Mouse (Mus musculus): Measurements from ENCODE around the gene Prr13. TPM values are rescaled to one million over a fixed set of nuclear protein-coding genes. Genes with fewer than 3 reads are reported as not detected.

Prr13 gene
- polyA plus RNA-seq, 1 experiment from 2014 or later, result 76.0 TPM

GRCm38 (mm10) chr15:102505073-102505769 is 46.4 kb downstream of the Prr13 start:
- Histone ChIP-seq H3K4me3 (ENCODE audit: low read depth, low read length) (no peak overlapping the region), H3K4me2 (ENCODE audit: low read depth, low read length) (no peak overlapping the region), H3K27me3 (ENCODE audit: insufficient read depth, low read length) (no peaks in the 10 kb centered on the region), H3K27ac (ENCODE audit: low read depth) (no peak overlapping the region), H3K9me3 (ENCODE audit: low read length) (no peaks in the 10 kb centered on the region), H3K36me3 (replicated peaks; ENCODE audit: insufficient read depth, low read length) (peaks cover 41% of the 10 kb centered on the region), H3K4me1 (ENCODE audit: insufficient read depth) (peaks cover 3% of the 10 kb centered on the region), H3K9ac (replicated peaks) (no peak overlapping the region)
- TF ChIP-seq CTCF (IDR thresholded peaks at IDR 0.05; ENCODE audit: low read depth), result no peak
- TF ChIP-seq EP300 (IDR thresholded peaks at IDR 0.05; ENCODE audit: low read depth), result no peak
- WGBS (ENCODE audit: insufficient replicate concordance), result 77% methylated on average over 12 of the region's 12 CpGs
- DNase-seq (no peak), ATAC-seq (no peak)

GRCm38 (mm10) chr15:102505770-102506463 is 47.1 kb downstream of the Prr13 start:
- Histone ChIP-seq H3K9ac (replicated peaks) (no peak overlapping the region), H3K36me3 (replicated peaks; ENCODE audit: insufficient read depth, low read length) (peaks cover 34% of the 10 kb centered on the region), H3K4me1 (ENCODE audit: insufficient read depth) (peaks cover 10% of the 10 kb centered on the region), H3K9me3 (ENCODE audit: low read length) (no peaks in the 10 kb centered on the region), H3K27ac (ENCODE audit: low read depth) (no peak overlapping the region), H3K27me3 (ENCODE audit: insufficient read depth, low read length) (no peaks in the 10 kb centered on the region), H3K4me3 (ENCODE audit: low read depth, low read length) (no peak overlapping the region), H3K4me2 (ENCODE audit: low read depth, low read length) (no peak overlapping the region)
- WGBS (ENCODE audit: insufficient replicate concordance), result 73% methylated on average over 9 of the region's 9 CpGs
- ATAC-seq (no peak), DNase-seq (no peak)
- TF ChIP-seq CTCF (IDR thresholded peaks at IDR 0.05; ENCODE audit: low read depth) (no peak), EP300 (IDR thresholded peaks at IDR 0.05; ENCODE audit: low read depth) (no peak)

- peaks cover 29% of the 10 kb centered on the region for H3K36me3 ChIP-seq (replicated peaks; ENCODE audit: insufficient read depth, low read length)
- no peak overlapping the region for H3K4me2 ChIP-seq (ENCODE audit: low read depth, low read length)
- no peak overlapping the region for H3K4me3 ChIP-seq (ENCODE audit: low read depth, low read length)
- DNase-seq (no peak), ATAC-seq (no peak)
- no peaks in the 10 kb centered on the region for H3K27me3 ChIP-seq (ENCODE audit: insufficient read depth, low read length)
- H3K27ac ChIP-seq (ENCODE audit: low read depth), result no peak overlapping the region
- no peak overlapping the region for H3K9ac ChIP-seq (replicated peaks)
- no peaks in the 10 kb centered on the region for H3K9me3 ChIP-seq (ENCODE audit: low read length)
- WGBS (ENCODE audit: insufficient replicate concordance), result 12% methylated on average over 2 of the region's 2 CpGs
- H3K4me1 ChIP-seq (ENCODE audit: insufficient read depth), result peaks cover 10% of the 10 kb centered on the region
- no peak for TF ChIP-seq CTCF (IDR thresholded peaks at IDR 0.05; ENCODE audit: low read depth)
- no peak for TF ChIP-seq EP300 (IDR thresholded peaks at IDR 0.05; ENCODE audit: low read depth)
These were observed 47.6 kb downstream of the Prr13 start for GRCm38 (mm10) chr15:102506464-102506830.

GRCm38 (mm10) chr15:102506864-102507263 is 48.0 kb downstream of the Prr13 start:
- no peaks in the 10 kb centered on the region for H3K27me3 ChIP-seq (ENCODE audit: insufficient read depth, low read length)
- H3K4me2 ChIP-seq (ENCODE audit: low read depth, low read length), result no peak overlapping the region
- H3K9ac ChIP-seq (replicated peaks), result no peak overlapping the region
- DNase-seq (no peak), ATAC-seq (no peak)
- H3K4me3 ChIP-seq (ENCODE audit: low read depth, low read length), result no peak overlapping the region
- H3K4me1 ChIP-seq (ENCODE audit: insufficient read depth), result peaks cover 10% of the 10 kb centered on the region
- no peak overlapping the region for H3K27ac ChIP-seq (ENCODE audit: low read depth)
- WGBS (ENCODE audit: insufficient replicate concordance), result 79% methylated on average over 1 of the region's 1 CpGs
- H3K36me3 ChIP-seq (replicated peaks; ENCODE audit: insufficient read depth, low read length), result peaks cover 26% of the 10 kb centered on the region
- H3K9me3 ChIP-seq (ENCODE audit: low read length), result no peaks in the 10 kb centered on the region
- TF ChIP-seq EP300 (IDR thresholded peaks at IDR 0.05; ENCODE audit: low read depth) (no peak), CTCF (IDR thresholded peaks at IDR 0.05; ENCODE audit: low read depth) (no peak)

GRCm38 (mm10) chr15:102507561-102507960 is 48.7 kb downstream of the Prr13 start:
- ATAC-seq, result no peak
- Histone ChIP-seq H3K9me3 (ENCODE audit: low read length) (no peaks in the 10 kb centered on the region), H3K36me3 (replicated peaks; ENCODE audit: insufficient read depth, low read length) (peaks cover 19% of the 10 kb centered on the region), H3K9ac (replicated peaks) (no peak overlapping the region), H3K4me3 (ENCODE audit: low read depth, low read length) (no peak overlapping the region), H3K27me3 (ENCODE audit: insufficient read depth, low read length) (no peaks in the 10 kb centered on the region), H3K4me2 (ENCODE audit: low read depth, low read length) (no peak overlapping the region), H3K27ac (ENCODE audit: low read depth) (no peak overlapping the region), H3K4me1 (ENCODE audit: insufficient read depth) (peaks cover 10% of the 10 kb centered on the region)
- TF ChIP-seq EP300 (IDR thresholded peaks at IDR 0.05; ENCODE audit: low read depth) (no peak), CTCF (IDR thresholded peaks at IDR 0.05; ENCODE audit: low read depth) (no peak)
- DNase-seq, result no peak

- peaks cover 13% of the 10 kb centered on the region for H3K36me3 ChIP-seq (replicated peaks; ENCODE audit: insufficient read depth, low read length)
- no peak overlapping the region for H3K4me2 ChIP-seq (ENCODE audit: low read depth, low read length)
- TF ChIP-seq CTCF (IDR thresholded peaks at IDR 0.05; ENCODE audit: low read depth) (no peak), EP300 (IDR thresholded peaks at IDR 0.05; ENCODE audit: low read depth) (no peak)
- H3K9me3 ChIP-seq (ENCODE audit: low read length), result no peaks in the 10 kb centered on the region
- no peak overlapping the region for H3K4me3 ChIP-seq (ENCODE audit: low read depth, low read length)
- ATAC-seq, result no peak
- no peak overlapping the region for H3K27ac ChIP-seq (ENCODE audit: low read depth)
- WGBS (ENCODE audit: insufficient replicate concordance), result 72% methylated on average over 3 of the region's 3 CpGs
- no peak overlapping the region for H3K9ac ChIP-seq (replicated peaks)
- H3K4me1 ChIP-seq (ENCODE audit: insufficient read depth), result peaks cover 10% of the 10 kb centered on the region
- H3K27me3 ChIP-seq (ENCODE audit: insufficient read depth, low read length), result no peaks in the 10 kb centered on the region
- no peak for DNase-seq
These were observed 49.5 kb downstream of the Prr13 start for GRCm38 (mm10) chr15:102508336-102508735.
